Mouse (Mus musculus): ENCODE results near the gene Abr.

Abr gene

DNA sequence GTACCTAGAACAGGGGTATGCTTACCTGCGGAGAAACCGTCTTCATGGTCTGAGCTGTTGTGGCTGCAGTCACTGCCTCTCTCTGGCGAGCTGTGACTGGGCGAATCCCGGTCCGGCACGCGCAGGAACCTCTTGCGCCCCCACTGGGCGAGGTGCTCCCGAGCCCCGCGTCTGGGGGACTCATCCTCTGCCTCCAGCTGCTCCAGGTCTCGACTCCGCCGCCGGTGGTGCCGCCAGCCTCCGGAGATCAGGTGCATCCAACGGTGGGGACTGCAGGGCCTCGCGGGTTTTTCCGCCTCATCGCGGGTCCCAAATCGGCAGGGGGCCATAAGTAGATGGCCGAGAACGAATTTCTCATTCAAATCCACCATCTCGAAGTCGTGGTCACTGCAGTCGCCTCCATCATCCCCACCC, at the start of gene Abr:
TSS of gene Abr (minus strand) at position 163 of the 414 bp plus-strand sequence.
- DNase-seq, result peak; percentile 79

DNA sequence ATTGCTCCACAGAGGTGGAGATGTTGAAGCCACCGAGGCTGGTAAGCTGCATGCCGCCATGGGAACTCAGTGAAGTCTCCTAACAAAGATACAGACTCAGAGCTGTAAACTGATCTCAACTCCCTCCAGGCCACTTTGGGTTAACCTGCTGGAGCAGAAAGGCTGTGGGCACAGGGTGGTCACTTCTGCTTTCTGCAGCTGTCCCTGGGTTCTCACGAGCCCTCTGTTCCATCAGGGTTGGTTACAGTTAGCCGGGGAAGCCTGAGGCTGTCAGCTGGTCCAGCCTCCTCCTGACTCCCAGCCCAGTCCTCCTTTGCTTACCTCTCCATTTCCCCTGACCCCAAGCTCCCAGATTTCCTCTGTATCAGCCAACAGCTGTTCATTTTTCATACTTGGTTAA, 45.7 kb upstream of the Abr start:
- peak; percentile 18 for DNase-seq

DNA sequence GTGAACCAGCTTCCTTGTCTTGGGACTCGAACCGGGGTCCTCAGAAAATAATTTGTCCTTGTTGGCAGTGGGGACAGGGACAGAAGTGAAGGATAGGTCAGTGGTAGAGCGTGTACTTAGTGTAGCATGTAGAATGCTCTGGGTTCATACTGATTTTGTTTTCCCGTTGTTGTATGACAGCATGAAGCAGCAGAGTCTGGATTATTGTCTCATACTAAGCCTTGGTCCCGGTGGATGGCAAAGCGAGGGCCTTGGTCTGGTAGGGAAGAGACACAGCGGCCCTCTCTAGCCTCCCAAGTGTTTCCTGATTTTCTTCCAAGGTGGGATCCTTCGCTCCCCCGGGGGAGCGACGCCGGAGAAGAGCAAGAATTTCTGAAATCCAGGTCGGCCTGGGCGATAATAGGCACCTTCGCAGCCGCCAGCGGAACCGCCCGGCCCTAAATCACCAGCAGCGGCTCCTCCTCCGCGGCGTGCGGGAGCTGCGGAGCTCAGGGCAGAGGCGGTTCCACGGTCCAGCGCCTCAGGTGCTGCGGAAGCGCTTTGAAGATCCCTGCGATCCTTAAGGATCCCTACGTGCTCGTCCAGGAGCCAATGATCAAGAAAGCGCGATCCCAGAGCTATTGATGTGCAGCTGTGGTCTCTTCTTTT, 44.0 kb upstream of the Abr start:
- DNase-seq, result peak; percentile 37

DNA sequence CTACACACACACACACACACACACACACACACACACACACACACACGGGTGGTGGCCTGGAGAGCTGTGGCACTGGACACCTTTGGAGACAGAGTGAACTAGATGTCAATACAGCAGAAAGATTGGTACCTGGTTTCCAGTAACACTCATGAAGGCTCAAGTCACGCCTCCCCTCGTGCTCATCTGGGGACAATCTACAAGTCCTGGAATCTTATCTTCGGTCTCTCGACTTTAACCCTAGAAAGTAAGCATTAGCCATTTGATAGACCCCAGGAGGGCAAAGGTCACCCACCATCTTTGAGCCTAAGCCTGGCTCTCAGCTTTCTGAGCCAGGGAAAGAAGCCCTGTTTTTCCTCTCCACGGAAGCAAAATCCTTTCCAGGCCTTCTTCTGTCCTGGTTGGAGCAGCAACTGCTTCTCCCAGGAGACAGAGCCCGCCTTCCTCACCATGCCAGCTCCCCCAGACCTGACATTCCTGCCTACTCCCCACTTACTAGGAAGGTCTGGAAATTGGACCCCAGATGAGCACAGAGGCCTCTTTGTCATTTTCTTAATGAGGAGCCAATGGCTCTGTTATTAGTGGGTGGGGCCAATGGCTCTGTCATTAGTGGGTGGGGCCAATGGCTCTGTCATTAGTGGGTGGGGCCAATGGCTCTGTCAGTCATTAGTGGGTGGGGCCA, 39.8 kb upstream of the Abr start:
- DNase-seq, result peak; percentile 66

DNA sequence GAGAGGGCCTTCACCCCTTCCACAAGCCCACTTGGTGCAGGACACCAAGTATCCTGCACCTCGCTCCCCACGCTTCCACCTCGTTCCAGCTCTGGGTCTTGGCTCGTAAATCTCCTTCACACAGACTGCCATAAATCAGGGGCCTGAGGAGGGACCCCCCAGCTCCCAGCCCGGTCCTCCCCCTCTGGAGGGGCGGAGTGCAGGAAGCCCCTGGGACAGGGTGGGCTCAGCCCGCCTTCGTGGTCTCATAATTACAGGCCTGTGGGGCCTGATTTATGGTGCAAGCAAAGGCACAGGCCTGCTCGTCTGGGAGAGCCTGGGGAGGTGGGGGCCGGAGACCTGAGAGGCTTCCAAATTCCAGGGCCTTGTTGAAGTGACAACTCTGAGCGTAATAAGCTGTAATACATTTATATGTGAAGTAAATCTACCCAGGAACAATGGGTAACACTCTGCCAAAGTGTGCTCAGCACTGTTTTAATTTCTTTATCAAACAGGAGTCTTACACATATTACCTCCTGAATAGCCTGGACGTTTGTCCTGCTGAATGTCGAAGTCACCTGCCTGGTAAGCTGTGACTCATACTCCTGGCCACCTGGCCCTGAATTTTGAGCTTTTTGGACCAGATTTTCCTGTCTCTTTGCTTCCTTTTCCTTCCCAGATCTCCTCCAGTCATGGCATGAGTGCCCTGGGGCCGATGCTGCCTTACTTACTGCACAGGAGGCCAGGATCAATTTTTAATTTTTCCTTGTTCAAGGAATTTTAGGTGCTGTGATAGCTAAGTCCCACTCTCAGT, 37.2 kb upstream of the Abr start:
- DNase-seq, result no peak

DNA sequence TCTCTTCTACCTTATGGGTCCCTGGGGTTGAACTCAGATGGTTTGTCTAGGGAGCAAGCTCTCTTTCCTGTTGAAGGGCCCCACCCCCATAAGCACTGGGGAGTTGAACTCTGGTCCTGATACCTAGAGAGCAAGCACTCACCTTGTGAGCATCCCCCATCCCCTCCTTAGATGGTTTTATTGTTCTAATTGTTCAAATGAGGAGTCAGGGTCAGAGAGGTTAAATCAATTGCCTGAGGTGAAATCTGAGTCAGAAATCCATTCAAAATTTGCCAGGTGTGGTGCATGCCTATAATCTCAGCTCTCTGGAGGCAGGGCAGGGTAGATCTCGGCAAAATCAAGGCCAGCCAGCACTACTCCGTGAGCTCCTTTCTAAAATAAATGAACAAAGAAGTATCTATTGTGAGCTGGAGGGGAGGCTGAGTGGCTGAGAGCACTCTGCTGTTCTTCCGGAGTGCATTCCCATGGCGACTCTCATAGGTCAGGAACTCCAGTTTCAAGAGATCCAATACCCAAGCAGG, 35.4 kb upstream of the Abr start:
- DNase-seq, result no peak

DNA sequence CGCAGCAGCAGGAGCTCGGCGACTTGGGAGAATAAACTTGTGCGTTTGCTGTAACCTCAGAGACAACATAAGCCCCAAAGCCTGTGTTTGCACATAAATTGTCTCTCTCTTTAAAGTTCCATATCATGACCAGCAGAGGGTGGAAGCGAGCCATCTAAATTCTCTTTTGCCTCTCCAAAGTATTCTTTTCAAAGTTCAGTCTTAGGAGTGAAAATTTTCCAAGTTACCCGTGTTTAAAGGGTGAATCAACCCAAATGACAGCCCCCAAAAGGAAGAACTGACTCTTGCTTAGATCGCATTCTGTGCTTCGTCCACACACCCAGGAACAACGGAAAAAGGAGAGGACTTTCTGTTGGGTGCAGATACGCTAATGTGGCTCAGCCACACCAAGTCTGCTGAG, 33.0 kb upstream of the Abr start:
- DNase-seq, result peak; percentile 70

DNA sequence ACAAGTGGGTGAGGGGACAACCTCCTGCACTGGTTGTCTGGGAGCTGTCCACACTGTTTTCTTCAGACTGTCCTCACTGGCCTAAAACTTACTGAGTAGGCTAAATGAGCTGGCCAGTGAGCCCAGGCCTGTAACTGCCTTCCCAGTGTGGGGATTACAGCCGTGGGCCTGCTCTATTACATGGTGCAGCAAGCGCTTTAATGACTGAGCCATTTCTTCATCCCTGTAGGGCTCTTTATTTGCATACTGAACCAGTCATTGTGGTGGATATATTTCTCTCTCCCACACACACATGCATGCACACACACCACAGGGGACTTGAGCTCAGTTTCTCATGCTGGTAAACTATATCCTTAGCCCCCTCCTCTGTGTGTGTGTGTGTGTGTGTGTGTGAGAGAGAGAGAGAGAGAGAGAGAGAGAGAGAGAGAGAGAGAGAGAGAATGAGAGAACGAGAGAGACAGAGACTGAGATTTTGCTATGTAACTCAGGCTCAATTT, 30.8 kb upstream of the Abr start:
- DNase-seq, result no peak

DNA sequence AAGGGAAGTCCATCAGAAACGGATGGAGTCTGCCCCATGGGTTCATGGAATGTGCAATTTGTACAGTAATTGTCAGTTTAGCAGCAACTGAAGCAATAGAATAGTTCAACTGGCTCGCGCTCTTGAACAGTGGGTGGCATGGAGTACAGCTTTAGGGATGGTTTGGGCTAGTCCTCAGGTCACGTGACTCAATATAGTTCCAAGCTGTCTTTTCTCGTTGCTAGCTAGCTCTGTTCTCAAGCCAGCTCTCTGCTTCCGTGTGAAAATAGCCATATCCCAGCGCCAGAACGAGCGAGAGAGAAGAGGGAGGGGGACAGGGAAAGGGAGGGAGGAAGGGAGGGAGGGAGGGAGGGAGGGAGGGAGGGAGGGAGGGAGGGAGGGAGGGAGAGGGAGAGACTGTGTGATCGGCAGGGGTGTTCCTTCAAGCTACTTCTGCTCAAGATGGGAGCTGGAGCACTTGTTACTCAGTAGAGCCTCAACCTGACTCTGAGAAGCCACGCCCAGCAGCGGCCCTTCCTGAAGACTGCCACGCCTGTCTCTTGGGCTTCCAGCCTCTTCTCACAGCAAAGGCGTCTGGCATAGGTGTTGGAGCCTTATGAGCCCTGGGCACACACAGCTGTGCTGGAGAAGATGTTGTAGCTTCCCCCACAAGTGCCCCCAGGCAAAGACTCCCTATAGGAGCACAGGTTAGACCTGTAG, 28.9 kb upstream of the Abr start:
- no peak for DNase-seq

DNA sequence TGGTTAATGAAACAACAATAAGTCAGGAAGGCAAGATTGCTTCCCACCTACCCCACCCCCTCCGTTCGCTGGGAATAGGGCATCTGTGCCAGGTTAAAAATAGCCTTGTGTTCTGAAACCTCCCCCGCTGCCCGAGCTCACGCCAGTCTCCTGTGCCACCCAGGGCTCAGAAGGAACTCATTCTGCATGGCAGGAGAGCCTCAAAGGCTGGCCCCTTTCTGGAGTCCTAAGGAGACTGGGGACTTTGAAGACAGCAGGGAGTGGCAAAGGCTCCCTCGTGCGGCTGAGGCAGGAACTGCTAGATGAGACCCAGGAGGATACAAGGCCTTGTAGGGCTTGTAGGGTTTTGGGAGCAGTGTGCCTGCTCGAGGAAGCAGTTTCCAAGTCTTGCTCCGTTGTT, 25.4 kb upstream of the Abr start:
- DNase-seq, result peak; percentile 87

DNA sequence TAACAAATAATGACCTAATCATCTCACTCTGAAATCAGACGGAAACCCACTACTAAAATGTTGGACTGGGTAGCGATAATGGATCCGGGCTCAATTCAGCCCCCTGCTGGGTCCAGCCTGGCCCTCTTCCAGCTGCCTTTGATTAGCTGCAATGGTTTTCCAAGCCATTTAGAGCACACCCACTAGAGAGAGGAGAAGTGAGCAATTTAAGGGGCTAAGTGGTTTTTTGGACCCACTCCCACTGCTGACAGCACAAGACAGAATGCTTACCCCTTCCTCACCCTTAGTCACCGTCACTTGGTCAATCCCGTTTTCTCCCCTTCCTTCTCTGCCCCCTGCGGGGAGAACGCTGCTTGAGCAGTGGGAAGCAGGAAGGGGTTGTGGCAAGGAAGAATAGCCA, 24.9 kb upstream of the Abr start:
- peak; percentile 80 for DNase-seq

DNA sequence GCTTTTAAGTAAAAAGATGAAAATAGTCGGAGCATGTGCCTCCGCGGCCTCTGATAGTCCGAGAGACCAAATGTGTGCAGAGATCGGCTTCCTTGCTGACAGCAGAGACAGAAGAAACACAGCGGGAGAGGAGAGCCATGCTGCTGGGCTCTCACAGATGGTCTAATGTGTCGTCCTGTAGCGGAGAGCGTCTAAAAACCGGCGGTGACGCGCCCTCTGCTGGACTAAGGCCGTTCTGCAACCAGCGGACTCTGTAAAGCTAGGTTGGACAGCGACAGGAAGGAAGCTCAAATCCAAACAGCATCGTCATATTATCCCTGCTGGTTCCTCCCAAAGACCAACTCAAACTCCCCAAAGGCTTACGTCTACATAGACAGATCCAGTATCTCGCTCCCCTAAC, 23.8 kb upstream of the Abr start:
- peak; percentile 92 for DNase-seq

DNA sequence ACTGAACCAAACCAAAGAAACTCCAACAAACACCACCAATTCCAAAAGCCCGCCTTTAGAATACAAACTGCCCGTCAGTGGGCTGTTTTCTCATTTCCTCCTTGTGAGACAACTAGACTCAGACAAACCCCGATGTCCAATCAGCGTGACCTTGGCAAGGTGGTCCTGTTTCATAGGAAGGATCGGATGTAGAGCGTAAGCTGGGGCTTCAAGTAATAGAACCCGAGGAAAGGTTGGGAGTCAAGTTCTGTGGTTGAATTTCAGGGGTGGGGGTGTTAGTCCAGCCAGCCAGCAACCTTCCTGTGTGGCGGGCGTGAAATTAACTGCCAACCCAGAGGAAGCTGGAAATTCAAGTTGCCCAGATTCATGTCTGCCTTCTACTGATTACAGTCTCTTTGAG, 22.9 kb upstream of the Abr start:
- no peak for DNase-seq

DNA sequence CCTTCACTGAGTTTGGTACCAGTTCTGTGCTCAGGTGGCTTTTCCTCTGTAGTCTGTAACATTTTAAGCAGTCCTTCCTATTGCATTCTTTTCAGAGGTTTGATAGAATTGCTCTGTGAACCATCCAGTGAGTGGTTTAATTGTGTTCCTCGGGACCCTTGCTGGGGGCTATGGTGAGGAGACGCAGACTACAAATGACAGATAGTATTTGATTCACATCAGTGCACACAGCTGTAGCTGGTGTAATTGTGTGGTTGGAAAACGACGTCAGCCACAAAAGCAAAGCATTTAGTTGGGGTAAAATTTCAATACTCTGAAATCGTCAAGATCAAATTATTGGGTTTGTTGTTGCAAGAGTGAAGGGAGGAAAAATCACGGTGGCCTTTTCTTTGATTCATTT, 22.1 kb upstream of the Abr start:
- DNase-seq, result peak; percentile 91

DNA sequence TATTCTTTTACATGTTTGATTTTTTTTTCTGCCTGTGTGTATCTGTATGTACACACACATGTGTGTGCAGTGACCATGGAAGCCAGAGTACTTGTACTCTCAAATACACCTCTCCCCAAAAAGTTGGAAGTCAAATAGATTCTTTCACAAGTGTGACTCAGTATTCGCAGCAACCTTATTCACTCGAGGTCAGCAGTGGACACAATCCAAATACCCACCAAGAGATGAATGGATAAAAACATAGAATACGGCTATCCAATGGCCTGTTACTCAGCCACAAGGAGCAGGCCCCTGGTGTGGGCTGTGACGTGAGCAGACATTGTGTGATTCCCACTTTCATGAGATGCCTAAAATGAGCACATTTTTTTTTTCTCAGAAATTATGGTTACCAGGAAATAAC, 18.1 kb upstream of the Abr start:
- no peak for DNase-seq

DNA sequence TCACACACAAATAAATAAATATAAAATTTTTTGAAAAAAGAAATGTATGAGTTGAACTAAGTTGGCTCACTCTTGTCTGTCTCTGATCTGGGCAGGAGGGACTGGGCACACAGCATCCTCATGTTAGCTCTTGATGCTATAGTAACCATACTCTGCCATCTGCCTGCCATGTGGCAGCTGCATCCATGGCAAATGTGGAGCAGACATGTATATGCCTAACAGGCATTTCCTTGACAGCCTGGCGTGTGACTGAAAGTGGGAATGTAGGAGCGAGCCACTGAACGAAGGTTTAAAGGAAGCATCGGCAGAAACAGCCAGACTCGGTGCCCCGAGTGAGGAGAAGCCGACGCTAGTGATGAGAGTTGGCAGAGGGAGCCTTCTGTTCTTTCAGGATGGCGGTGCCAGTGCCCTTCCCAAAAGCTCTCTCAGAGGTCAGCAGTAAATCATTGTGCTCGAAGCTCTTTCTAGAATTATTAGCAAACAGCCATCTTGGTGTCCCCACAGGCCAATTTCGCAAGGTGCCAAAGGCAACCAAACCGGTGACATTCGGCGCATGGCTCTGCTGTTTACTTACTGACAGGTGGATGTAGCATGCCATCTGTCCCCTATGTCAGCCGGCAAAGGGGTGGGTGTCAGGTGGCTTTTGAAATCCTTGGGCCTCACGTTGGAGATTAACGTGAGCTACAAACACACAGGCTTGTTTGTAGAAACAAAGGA, 17.3 kb upstream of the Abr start:
- peak; percentile 58 for DNase-seq

DNA sequence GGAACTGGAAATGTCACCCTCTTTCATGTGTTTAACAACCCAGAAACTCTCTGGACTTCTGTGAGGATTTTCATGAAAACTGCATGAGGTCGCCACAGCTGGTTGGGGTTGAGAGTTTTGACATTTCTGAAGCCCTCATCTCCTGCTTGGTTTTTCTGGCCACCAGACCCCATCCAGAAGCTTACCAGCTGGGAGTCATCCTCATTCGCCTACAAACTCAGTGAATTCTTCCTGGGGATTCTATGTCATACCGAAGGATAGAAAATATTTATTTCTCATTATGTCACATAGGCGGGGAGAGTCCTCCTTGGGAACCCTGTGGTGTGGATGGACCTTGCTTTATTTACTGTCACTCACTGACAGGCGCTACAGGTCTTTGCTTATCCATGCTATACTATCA, 8.4 kb upstream of the Abr start:
- DNase-seq, result no peak

DNA sequence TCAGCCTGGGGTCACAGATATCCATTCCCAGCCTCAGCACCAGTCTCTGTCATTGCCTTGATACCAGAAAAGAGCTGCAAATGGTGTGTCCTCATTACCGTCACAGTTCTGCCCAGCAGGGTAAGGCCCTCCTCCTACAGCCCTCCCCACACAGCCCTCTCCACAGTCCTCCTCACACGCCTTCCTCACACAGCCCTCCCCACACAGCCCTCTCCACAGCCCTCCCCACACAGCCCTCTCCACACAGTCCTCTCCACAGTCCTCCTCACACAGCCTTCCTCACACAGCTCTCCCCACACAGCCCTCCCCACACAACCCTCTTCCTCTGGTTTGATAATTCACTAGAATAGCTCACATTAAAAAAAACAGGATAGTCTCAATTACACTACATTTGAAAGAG, 7.9 kb upstream of the Abr start:
- DNase-seq, result no peak

DNA sequence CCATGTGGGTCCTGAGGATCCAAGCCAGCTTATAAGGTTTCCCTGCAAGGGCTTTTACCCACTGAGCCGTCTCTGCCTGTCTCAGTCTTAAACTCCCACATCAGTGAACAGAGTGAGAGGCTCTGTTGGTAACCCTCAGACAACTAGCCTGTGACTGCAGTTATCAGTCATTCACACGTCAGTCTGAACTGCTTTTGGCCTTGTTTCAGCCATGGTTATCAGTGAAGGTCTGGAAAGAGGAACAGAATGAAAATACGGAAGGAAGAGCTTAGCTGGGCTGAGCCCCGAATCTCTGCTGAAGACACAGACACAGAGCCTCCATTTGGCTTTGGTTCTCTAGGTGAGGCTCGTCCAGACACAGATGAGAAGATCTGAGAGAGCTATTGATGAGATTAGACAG, 6.5 kb upstream of the Abr start:
- no peak for DNase-seq

DNA sequence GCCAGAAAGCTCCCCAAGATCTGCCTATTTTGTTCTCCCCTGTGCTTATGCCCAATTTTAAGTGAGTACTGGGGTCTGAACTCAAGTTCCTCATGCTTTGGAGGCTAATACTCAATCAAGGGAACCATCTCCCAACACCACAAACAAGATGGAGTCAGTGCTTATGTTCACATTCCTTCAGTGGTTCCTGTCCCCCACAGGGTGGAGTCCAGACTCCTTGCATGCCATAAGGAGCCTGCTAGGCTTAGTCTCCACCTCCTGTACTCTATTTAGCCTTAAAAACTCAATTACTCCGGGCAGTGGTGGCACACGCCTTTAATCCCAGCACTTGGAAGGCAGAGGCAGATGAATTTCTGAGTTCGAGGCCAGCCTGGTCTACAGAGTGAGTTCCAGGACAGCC, 2.8 kb upstream of the Abr start:
- DNase-seq, result no peak

DNA sequence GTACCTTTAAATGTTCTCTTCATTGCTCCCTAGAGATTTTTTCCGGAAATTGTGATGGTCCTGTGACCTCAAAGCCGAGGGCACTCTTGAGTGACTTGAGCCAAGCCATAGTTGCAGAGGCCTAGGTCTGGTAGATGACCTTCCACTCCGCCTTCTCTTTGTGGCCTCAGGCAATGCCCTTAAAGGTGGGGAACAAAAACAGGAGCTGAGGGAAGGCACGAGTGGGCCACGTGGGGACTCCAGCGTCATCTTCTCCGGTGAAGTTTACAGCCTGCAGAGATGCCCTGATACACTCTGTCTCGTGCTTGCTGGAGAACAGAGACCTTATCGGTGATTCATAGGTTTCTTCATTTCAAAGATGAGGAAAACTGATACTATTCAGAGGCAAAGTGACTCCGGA, 2.0 kb upstream of the Abr start:
- no peak for DNase-seq

DNA sequence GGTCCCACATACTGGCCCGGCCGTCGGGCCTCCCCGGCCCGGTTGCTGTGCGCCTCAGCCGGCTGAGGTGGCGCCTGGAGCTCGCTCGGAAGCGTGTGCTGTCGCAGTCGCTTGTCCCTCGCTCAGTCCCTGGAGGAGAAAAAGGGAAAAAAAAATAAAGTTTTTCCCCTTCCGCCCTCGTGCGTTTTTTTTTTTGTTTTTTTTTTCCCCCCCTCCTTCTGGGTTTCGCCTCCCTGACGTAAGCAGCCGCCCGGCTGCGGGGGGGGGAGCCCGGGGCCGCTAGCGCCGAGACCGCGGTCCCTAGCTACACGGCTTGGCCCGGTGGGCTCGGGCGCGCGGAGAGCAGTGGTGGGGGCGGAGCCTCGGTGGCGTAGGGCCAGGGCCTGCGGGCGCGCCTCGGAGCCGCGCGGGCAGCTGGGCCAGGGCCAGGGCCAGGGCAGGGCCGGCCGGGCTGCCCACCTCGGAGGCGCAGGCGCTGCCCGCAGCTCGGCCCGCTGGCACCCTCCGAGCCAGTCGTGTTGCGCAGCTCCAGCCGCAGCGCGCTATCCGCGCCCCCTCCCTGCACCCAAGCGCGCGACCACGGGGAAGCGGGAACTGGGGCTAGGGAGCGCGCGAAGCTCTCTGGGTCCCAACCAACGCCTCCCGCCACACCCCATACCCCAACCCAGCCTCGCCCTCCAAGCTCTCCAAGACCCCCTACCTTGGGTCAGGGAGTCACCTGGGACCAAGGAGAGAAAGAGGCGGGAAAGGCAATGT, 1.3 kb upstream of the Abr start:
- peak; percentile 87 for DNase-seq
